Mouse (Mus musculus): ENCODE data around the gene Gabbr1.

Gabbr1 gene

DNA sequence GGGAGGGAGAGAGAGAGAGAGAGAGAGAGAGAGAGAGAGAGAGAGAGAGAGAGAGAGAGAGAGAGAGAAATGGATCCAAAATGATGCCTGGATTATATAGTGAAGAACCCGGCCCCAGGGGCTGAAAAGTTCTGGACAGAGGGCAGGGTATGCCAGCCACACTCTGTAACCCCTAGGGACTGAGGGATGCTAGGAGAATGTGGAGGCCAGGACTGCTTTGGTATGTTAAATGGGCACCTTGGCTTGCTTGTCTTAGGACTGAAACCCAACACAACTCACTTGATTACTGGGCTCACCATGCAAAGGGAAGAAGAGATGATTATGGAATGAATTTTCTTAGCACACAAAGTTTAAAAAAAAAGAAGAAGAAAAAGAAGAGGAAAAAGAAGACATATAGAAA, 32.4 kb downstream of the Gabbr1 start:
- no peak for DNase-seq (ENCODE audit: low spot score in 2 of 2)

DNA sequence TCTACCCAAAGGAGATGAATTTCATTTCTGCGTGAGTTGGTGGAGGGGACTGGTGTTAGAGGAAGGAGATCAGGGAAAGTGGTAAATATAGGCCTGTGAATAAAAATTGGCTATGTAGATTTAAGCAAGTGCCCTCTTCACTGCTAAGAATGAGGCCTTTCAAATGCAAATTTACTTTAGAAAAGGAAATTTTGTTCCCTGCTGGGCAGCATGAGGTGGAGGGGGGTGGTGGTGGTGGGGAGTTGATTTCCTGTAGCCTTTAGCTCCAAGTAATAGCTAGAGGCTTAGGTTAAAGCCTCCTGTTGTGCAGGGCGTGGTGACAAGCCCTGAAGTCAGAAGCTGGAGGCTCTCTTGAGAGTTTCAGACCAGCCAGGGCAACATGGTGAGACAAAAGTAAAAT, 33.2 kb downstream of the Gabbr1 start:
- DNase-seq (ENCODE audit: low spot score in 2 of 2), result no peak

GRCm38 (mm10) chr17:37080119-37080518, 34.4 kb downstream of the Gabbr1 start:
- DNase-seq (ENCODE audit: low spot score in 2 of 2), result no peak

DNA sequence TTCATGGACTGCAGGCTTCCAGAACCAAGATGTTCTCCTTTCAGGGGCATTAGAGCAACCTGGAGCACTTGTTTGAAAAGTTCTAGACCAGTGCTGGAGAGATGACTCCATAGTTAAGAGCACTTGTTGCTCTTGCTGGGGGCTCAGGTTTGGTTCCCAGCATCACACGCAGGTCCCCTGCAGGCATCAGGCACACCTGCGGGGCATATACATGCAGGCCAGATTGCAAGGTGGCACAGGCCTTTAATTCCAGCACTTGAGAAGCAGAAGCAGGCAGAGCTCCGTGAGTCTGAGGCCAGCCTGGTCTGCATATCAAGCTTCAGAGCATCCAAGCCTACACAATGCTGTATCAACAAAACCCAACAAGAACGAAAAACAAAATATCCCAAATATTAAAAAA, 35.9 kb downstream of the Gabbr1 start:
- no peak for DNase-seq (ENCODE audit: low spot score in 2 of 2)

DNA sequence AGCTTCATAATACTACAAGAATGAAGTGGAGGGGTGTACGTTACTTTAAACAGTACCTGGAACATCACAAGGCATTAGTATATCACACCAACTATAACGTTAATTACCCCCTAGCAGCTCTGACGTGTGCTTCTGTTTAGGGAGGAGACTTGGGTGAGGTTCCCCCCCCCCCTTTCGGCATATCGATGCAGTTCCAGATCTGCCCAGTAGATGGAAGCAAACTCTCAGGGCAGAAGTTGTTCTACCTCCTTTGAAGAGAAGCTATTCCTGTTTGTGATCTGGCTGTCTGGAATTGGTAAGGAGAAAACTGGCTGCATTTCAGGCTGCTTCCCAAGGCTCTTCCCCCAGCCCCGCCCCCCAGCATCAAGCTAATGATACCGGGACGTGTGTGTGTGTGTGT, 37.6 kb downstream of the Gabbr1 start:
- DNase-seq (ENCODE audit: low spot score in 2 of 2), result peak in 1 of 2 experiments; percentile 24

DNA sequence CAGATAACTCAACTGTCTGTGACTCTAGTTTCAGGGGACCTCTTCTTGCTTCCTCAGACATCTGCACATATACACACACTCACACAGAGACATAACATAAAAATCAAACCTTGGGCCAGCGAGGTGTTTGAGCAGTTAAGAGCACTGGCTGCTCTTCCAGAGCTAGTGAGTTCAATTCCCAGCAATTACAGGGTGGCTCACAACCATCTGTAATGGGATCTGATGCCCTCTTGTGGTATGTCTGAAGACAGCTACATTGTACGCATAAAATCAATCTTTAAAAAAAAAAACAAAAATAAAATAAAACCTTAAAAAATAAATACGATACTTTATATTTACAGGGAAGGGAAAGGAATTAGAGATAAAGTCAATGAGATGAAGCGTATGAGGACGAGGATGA, 38.9 kb downstream of the Gabbr1 start:
- DNase-seq (ENCODE audit: low spot score in 2 of 2), result no peak

DNA sequence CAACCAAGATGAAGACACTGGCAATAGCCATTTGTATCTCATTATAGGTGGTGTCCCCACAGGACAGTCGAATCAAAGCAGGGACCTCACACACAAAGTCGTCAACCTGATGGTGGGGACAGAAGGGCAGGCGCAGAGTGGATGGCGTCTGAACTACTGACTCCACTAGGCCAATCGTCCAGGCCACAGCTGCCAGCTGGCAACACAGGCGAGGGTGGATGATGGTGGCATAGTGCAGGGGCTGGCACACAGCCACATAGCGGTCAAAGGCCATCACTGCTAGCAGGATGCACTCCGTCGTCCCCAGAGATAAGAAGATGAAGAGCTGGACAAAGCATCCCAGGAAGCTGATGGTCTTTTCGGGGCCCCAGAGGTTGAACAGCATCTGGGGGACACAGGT, 39.8 kb downstream of the Gabbr1 start:
- DNase-seq (ENCODE audit: low spot score in 2 of 2), result no peak

GRCm38 (mm10) chr17:37088399-37088798, 42.6 kb downstream of the Gabbr1 start, which contains the start of gene Olfr90:
Gene Olfr90, minus strand, starts transcription at chr17:37088499.
- DNase-seq (ENCODE audit: low spot score in 2 of 2), result no peak

GRCm38 (mm10) chr17:37092198-37092597, 46.4 kb downstream of the Gabbr1 start:
- no peak for DNase-seq (ENCODE audit: low spot score in 2 of 2)

DNA sequence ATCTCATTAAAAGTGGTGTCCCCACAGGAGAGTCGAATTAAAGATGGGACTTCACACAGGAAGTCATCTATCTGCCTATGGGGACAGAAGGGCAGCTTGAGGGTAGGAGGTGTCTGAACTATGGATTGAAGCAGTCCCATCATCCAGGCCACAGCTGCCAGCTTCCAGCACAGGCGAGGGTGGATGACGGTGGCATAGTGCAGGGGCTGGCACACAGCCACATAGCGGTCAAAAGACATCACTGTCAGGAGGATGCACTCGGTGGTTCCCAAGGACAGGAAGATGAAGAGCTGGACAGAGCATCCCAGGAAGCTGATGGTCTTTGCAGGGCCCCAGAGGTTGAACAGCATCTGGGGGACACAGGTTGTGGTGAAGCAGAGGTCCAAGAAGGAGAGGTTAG, 47.5 kb downstream of the Gabbr1 start:
- DNase-seq (ENCODE audit: low spot score in 2 of 2), result no peak

DNA sequence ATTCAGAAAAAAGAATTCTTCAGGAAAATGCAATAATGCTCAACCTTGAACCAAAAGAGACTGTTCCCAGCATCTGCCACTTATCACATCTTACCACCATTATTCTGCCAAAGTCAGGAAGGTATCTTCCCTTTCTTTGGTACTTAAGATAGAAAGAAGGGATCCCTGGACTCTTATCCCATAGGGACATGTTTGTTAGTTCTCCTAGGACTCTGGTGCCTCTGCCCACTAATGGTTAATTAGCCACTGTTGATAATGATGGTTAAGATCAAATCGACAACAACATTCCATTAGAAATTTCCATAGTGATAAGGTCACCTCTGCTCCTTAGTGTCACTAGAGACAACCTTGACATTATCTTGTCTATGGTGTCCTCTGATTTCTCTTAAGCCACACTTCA, 52.4 kb downstream of the Gabbr1 start, which contains the start of gene Olfr91:
Olfr91 (minus strand) TSS at position 101 of the 400 bp plus-strand sequence.
- DNase-seq (ENCODE audit: low spot score in 2 of 2), result no peak

- DNase-seq (ENCODE audit: low spot score in 2 of 2), result no peak
These were observed 74.2 kb downstream of the Gabbr1 start, which contains the start of gene Olfr92 for GRCm38 (mm10) chr17:37119988-37120387. Gene Olfr92, minus strand, starts transcription at chr17:37120088.
